Mouse (Mus musculus) left cerebral cortex, adult 2 months (tissue): ENCODE results near the gene Fcf1. TPM values are rescaled to one million over a fixed set of nuclear protein-coding genes. Genes with fewer than 3 reads are reported as not detected.
A peak's percentile ranks its signal among the peaks of the same experiment; 100 is the strongest.

ENCODE experiments used
- DNase-seq, 2 experiments: peaks; one replicate each; pipeline ENCODE4 v3.0.0; 2021 to 2022; ENCODE audit warnings: low spot score in 2 of 2, mixed read lengths in 1 of 2; ENCODE audit errors: extremely low spot score in 1 of 2
- H3K27ac ChIP-seq: fragments of 200-600 bp; 2 replicates; pipeline ENCODE4 v1.8.1; 2022
- H3K4me3 ChIP-seq: fragments of 200-600 bp; 2 replicates; pipeline ENCODE4 v1.8.1; 2022
- CTCF ChIP-seq: fragments of 200-600 bp; IDR thresholded peaks from 2 replicates; pipeline ENCODE4 v1.8.1; 2022; ENCODE audit warnings: antibody characterized with exemption, mild to moderate bottlenecking, moderate library complexity
- intact Hi-C: fragments of 180-260 bp; cut with DNase I; formaldehyde crosslinking; loops from one replicate; pipeline ENCODE4 v1.15.1; 2025
- long read RNA-seq, 2 experiments: library from polyadenylated mRNA; stranded (forward); transcript quantifications; one replicate each; pipeline ENCODE4 v2.0.0; 2021; ENCODE audit warnings: borderline mapping rate in 2 of 2
- total RNA-seq, 2 experiments: library from RNA; stranded (reverse); gene quantifications; 2 replicates each; pipeline ENCODE4 v1.2.3; 2021

Fcf1 gene
- 10 to 100 TPM; 28.9 to 31.5 TPM for total RNA-seq
- long read RNA-seq, experiment 1, transcript Fcf1-201 (8 exons, 749 nt) = major isoform, 13 of 27 reads
- long read RNA-seq, experiment 1, partial matches to known transcripts = 14 of 27 reads
- long read RNA-seq, experiment 1, other reads (novel, unspliced or antisense) = 0 of 27 reads
- long read RNA-seq, experiment 2, transcript Fcf1-201 (8 exons, 749 nt) = major isoform, 7 of 12 reads
- long read RNA-seq, experiment 2, partial matches to known transcripts = 5 of 12 reads
- long read RNA-seq, experiment 2, other reads (novel, unspliced or antisense) = 0 of 12 reads

DNA sequence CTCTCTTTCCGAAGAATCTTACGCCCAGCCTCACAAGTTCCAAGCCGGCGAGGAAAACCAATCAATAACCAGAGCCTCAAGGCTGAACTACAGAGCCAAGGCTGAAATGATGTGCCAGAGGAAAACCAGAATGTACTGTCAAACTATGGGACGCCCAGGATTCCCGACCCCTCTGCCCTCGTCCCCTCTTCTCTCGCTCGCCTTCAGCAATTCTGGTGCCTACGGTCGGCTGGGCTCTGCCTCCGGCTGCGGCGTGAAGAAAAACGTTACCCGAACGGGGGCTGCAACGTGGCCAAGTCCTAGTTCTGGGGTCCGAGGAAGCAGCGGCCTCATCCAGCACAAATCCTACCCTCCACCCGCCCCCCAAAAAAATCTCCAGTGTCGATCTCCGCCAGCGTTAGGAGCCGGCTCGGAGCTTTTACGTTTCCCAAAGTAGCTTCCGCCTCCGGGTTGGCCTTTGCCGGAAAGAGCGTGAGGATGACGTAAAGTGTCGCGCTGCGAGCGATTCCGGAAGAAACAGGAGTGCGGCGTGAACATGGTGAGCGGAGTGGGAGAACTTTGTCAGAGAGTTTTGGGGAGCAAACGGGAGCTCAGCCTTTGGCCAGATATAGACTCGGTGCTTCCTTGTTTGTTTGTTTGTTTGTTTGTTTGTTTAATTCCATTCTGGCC, at the start of gene Fcf1, which contains the start of gene Arel1:
TSS of gene Fcf1 (plus strand) at position 470 of the 669 bp plus-strand sequence.
TSS of gene Arel1 (minus strand) at position 473 of the 669 bp plus-strand sequence.
- Histone ChIP-seq H3K4me3 (peak within 1 kb of the TSS; percentile 89), H3K27ac (peak within 1 kb of the TSS; percentile 37)
- no peak for TF ChIP-seq CTCF
- intact Hi-C loops = loop anchor here (1.0 to 5.0 kb wide), 2 partner anchors 26 to 98 kb away; partner anchors contain the start of gene Ylpm1
- peak; percentile 91 for DNase-seq

DNA sequence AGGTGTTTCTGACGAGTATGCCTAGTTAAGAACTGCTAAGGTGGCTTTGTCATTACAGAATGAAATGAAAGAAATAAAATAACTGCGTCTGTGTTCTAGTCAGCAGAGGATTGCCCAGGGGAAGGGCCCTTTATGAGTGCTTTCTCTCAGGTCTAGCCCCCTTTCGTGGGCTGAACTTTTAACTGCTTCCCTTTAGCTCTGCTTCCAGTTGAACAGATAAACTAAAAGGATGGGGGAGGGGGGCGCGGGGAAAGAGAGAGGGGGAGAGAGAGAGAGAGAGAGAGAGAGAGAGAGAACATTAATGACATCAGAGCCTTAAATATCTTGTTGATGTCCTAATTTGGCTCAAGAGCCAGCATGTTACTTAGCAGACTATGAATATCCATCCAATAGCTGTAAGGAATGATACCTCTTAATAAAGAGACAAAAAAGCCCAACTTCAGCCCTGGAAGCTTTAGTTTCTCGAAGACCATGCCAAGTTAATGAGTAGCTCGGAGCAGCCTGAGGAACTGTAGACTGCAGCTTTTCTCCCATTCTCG, 48.7 kb upstream of the Fcf1 start:
- DNase-seq = no peak
- TF ChIP-seq CTCF = no peak
- Histone ChIP-seq H3K27ac (no peak overlapping the region), H3K4me3 (no peak overlapping the region)
- intact Hi-C loops = no loop called here

DNA sequence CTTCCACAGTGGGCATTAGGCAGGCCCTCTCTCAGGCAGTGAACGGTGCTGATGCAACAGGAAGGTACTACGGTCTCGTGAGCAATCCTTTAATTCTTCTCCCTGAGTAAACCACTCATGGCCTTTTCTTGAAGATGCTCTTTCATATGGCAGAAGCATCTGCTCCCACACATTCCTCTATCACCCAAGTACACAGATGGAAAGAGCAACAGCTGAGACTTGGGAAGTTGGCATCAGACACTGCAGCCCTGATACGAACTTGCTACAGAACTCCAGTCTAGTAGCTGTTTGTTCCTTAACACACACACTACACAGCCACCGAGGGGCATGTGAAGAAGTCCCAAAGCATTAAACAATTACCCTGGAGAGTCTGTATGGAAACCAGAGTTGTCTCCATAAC, 46.4 kb upstream of the Fcf1 start:
- DNase-seq = no peak
- Histone ChIP-seq H3K27ac (no peak overlapping the region), H3K4me3 (no peak overlapping the region)
- intact Hi-C loops = no loop called here
- TF ChIP-seq CTCF = no peak

- TF ChIP-seq CTCF = no peak
- intact Hi-C loops = no loop called here
- Histone ChIP-seq H3K27ac (no peak overlapping the region), H3K4me3 (no peak overlapping the region)
- DNase-seq = no peak
Observed at GRCm38 (mm10) chr12:84926542-84926941, 44.2 kb upstream of the Fcf1 start.

GRCm38 (mm10) chr12:84932210-84932609, 38.5 kb upstream of the Fcf1 start:
- Histone ChIP-seq H3K27ac (no peak overlapping the region), H3K4me3 (no peak overlapping the region)
- DNase-seq = no peak
- intact Hi-C loops = no loop called here
- no peak for TF ChIP-seq CTCF

GRCm38 (mm10) chr12:84935343-84935742, 35.4 kb upstream of the Fcf1 start:
- DNase-seq = no peak
- intact Hi-C loops = no loop called here

GRCm38 (mm10) chr12:84939117-84939516, 31.6 kb upstream of the Fcf1 start:
- Histone ChIP-seq H3K27ac (no peak overlapping the region), H3K4me3 (no peak overlapping the region)
- intact Hi-C loops = no loop called here
- TF ChIP-seq CTCF = no peak
- DNase-seq = no peak

More at GRCm38 (mm10) chr12:84935343-84935742, 35.4 kb upstream of the Fcf1 start:
- no peak overlapping the region for H3K27ac ChIP-seq
- TF ChIP-seq CTCF = no peak
- H3K4me3 ChIP-seq = no peak overlapping the region

DNA sequence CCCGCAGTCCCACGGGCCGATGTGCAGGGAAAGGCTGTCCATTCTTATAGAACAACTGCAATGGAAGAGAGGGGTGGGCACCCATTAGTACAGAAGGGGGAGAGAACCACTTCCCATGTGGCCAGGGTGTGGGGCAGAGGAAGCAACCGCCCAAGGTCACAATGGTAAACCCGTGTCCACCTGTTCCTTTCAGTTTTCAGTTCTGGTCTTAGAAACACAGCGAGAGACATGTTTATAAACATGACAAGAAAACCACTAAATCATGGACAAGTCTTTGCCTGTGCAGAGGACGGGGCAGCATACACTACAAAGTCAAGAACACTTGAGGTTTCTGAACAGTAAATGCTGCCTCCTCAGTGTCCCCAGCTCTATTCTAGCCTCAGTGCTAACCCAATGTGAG, 30.4 kb upstream of the Fcf1 start:
- intact Hi-C loops = no loop called here
- DNase-seq = no peak
- Histone ChIP-seq H3K4me3 (no peak overlapping the region), H3K27ac (no peak overlapping the region)
- TF ChIP-seq CTCF = no peak

DNA sequence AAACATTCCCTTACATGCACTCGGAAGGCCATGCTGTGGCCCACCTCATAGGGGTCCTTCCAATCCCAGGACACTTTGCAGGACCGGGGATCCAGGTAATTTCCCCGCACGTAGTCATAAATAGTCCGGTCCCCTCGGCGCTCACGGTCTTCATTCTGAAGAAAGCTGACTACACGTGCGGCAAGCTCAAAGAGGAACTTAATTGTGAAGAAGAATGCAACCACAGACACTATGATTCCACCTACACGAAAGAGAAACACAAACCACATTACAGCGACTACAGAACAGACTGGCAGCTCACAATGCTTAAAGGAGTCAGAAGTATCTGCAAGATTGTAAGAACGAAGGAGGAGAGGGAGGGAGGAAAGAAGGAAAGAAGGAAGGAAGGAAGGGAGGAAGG, 29.0 kb upstream of the Fcf1 start:
- Histone ChIP-seq H3K27ac (no peak overlapping the region), H3K4me3 (no peak overlapping the region)
- no peak for DNase-seq
- TF ChIP-seq CTCF = no peak
- intact Hi-C loops = no loop called here

DNA sequence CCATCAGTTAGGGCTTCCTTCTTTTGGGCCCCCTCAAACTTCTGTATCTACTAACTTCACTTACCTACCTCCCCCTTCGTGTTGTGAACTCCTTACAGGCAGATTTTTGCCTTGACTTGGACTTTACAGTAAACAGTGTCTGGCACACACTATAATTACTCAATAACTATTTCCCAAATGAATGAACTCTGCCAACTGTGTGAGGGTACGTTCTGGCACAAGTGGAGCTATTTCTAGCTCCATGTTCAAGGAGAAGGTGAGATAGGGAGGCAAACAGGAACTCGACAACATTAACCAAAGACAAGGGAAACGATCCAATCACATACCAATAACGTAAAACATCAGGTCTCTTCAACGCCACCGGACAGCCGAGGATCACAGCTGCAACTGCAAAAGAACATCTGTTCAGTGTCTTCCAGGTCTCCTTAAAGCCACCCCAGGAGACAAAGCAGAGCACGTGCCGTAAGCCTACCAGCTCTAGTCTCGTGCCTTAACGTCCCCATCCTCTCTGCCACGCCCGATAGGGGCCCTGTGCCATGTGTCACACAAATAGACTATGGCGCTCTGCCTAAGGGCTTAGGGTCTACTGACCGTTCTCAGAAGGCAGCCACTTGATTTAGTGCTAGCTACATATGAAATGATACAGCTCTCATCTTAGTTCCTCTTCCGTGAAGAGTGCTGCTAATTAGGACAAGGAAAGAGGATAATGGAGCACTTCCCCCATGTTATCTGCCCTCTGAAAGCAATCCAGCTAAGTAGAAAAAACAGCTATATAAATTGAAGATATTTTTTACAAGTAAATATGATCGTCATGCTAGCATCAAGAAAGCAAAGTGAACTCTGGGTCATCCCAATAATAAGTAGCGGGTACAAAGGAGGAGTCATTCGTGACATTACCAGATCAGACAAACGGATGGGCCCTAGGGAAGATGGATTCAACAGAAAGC, 27.4 kb upstream of the Fcf1 start:
- no peak for TF ChIP-seq CTCF
- intact Hi-C loops = no loop called here

GRCm38 (mm10) chr12:84944150-84944812, 26.4 kb upstream of the Fcf1 start:
- intact Hi-C loops = no loop called here
- TF ChIP-seq CTCF = no peak
- no peak overlapping the region for H3K27ac ChIP-seq
- no peak for DNase-seq
- no peak overlapping the region for H3K4me3 ChIP-seq

More for the DNA sequence above, 27.4 kb upstream of the Fcf1 start:
- no peak overlapping the region for H3K27ac ChIP-seq
- no peak for DNase-seq
- no peak overlapping the region for H3K4me3 ChIP-seq
